Mouse (Mus musculus) liver, embryonic 14.5 days (tissue): ENCODE measurements around the gene Wt1.

Source experiments
- CTCF ChIP-seq: IDR thresholded peaks from 2 replicates; pipeline ENCODE4 v1.5.1; 2016; ENCODE audit warnings: antibody characterized with exemption, low read depth, control low read depth
- EP300 ChIP-seq: IDR thresholded peaks from 2 replicates; pipeline ENCODE4 v1.6.1; 2016; ENCODE audit warnings: antibody characterized with exemption, low read depth

GRCm38 (mm10) chr2:105089581-105090508 lies 36.5 kb upstream of the Wt1 start:
- TF ChIP-seq CTCF, result no peak
- no peak for TF ChIP-seq EP300
